Mouse (Mus musculus) adrenal gland, adult 10 weeks (tissue): ENCODE data around the gene Usp13. TPM values are rescaled to one million over a fixed set of nuclear protein-coding genes. Genes with fewer than 3 reads are reported as not detected.

Source experiments
- polyA plus RNA-seq: library from polyadenylated mRNA; stranded (reverse); fragments of 350-450 nt; fragmentation: Illumina TruSeq; extraction: RNeasy Lipid Tissue Mini Kit (QIAGEN cat#74804); gene quantifications from one replicate; pipeline ENCODE4 v1.2.3, GENCODE M21; 2014; ENCODE audit warnings: low read depth, low replicate concordance

Usp13 gene
- polyA plus RNA-seq: 2.6 TPM

GRCm38 (mm10) chr3:32817357-32818326 lies at the start of gene Usp13:
Gene Usp13, plus strand, starts transcription at chr3:32817546.

Other genes starting within 250 kb of the Usp13 start
- gene Gnb4, start 201.0 kb upstream of the Usp13 start, polyA plus RNA-seq: 29.5 TPM
- gene Actl6a, start 111.2 kb upstream of the Usp13 start, polyA plus RNA-seq: 46.4 TPM
- 557 TPM for gene Ndufb5, start 80.6 kb upstream of the Usp13 start, polyA plus RNA-seq
- 58.8 TPM for gene Mrpl47, start 79.9 kb upstream of the Usp13 start, polyA plus RNA-seq